Mouse (Mus musculus): ENCODE results near the gene March9. TPM values are rescaled to one million over a fixed set of nuclear protein-coding genes. Genes with fewer than 3 reads are reported as not detected.
A peak's percentile ranks its signal among the peaks of the same experiment; 100 is the strongest.

Gene March9
- polyA plus RNA-seq, 1 experiment from 2014 or later, result 1.5 TPM

GRCm38 (mm10) chr10:127030336-127031296, 29.4 kb downstream of the March9 start, which contains the start of gene Tsfm:
TSS of gene Tsfm (minus strand) at chr10:127030840.
- 6% methylated on average over 56 of the region's 56 CpGs for WGBS
- Histone ChIP-seq H3K4me3 (replicated peaks) (peak within 1 kb of the TSS; percentile 84), H3K27ac (peak within 1 kb of the TSS; percentile 67), H3K9ac (replicated peaks) (peak within 1 kb of the TSS; percentile 84), H3K36me3 (peaks cover 39% of the 10 kb centered on the region), H3K9me3 (no peaks in the 10 kb centered on the region), H3K27me3 (no peaks in the 10 kb centered on the region), H3K4me2 (peak within 1 kb of the TSS; percentile 85), H3K4me1 (replicated peaks) (peaks cover 8% of the 10 kb centered on the region; the same call in 1 of the 2 replicates)
- peak; percentile 75 for ATAC-seq (ENCODE audit: insufficient number of reproducible peaks, insufficient read depth, low FRiP score, low TSS enrichment, low read depth)

- H3K27ac ChIP-seq, result no peak overlapping the region
- H3K27me3 ChIP-seq, result no peaks in the 10 kb centered on the region
- no peaks in the 10 kb centered on the region for H3K9me3 ChIP-seq
- ATAC-seq (ENCODE audit: insufficient number of reproducible peaks, insufficient read depth, low FRiP score, low TSS enrichment, low read depth), result no peak
- WGBS, result 70% methylated on average over 16 of the region's 16 CpGs
- H3K36me3 ChIP-seq, result peaks cover 19% of the 10 kb centered on the region
- no peak overlapping the region for H3K9ac ChIP-seq (replicated peaks)
- peaks cover 8% of the 10 kb centered on the region for H3K4me1 ChIP-seq (replicated peaks)
- no peak overlapping the region for H3K4me3 ChIP-seq (replicated peaks)
- H3K4me2 ChIP-seq, result no peak overlapping the region
Measured at GRCm38 (mm10) chr10:127018422-127018821, 41.6 kb downstream of the March9 start.

GRCm38 (mm10) chr10:127017071-127017470, 42.9 kb downstream of the March9 start:
- Histone ChIP-seq H3K4me2 (0 out of 2 replicates have a peak overlapping the region, but pooled peaks have one; percentile 2), H3K27me3 (no peaks in the 10 kb centered on the region), H3K36me3 (peaks cover 7% of the 10 kb centered on the region; the same call in 1 of the 2 replicates), H3K4me1 (replicated peaks) (peaks cover 8% of the 10 kb centered on the region), H3K9me3 (no peaks in the 10 kb centered on the region), H3K27ac (peak overlapping the region; percentile 57; the same call in 1 of the 2 replicates), H3K4me3 (replicated peaks) (no peak overlapping the region), H3K9ac (replicated peaks) (no peak overlapping the region)
- no peak; the same call in 1 of the 2 replicates for ATAC-seq (ENCODE audit: insufficient number of reproducible peaks, insufficient read depth, low FRiP score, low TSS enrichment, low read depth)
- WGBS, result 17% methylated on average over 2 of the region's 2 CpGs

GRCm38 (mm10) chr10:127016488-127016887, 43.5 kb downstream of the March9 start:
- Histone ChIP-seq H3K4me2 (no peak overlapping the region), H3K9ac (replicated peaks) (no peak overlapping the region), H3K4me1 (replicated peaks) (peaks cover 8% of the 10 kb centered on the region), H3K27me3 (no peaks in the 10 kb centered on the region), H3K9me3 (no peaks in the 10 kb centered on the region), H3K27ac (peak overlapping the region; percentile 57; the same call in 1 of the 2 replicates), H3K36me3 (0 out of 2 replicates have a peak, but pooled peaks cover 1% of the 10 kb centered on the region), H3K4me3 (replicated peaks) (no peak overlapping the region)
- ATAC-seq (ENCODE audit: insufficient number of reproducible peaks, insufficient read depth, low FRiP score, low TSS enrichment, low read depth), result no peak; the same call in 1 of the 2 replicates
- 55% methylated on average over 5 of the region's 5 CpGs for WGBS

Other genes starting within 250 kb of the March9 start
- 22.9 TPM in 2 replicates for gene Atp23, start 158.8 kb downstream of the March9 start, polyA plus RNA-seq (2016; fragmentation: Nextera tagmentation; extraction: Ambion mirVana)
- gene Ctdsp2, start 81.5 kb downstream of the March9 start, polyA plus RNA-seq (2016; fragmentation: Nextera tagmentation; extraction: Ambion mirVana), result 74.6 and 89.2 TPM in 2 replicates
- 0.15 and 1.1 TPM in 2 replicates for gene Avil, start 59.5 kb downstream of the March9 start, polyA plus RNA-seq (2016; fragmentation: Nextera tagmentation; extraction: Ambion mirVana)
- gene Tsfm, start 29.3 kb downstream of the March9 start, polyA plus RNA-seq (2016; fragmentation: Nextera tagmentation; extraction: Ambion mirVana), result 85.2 and 99.1 TPM in 2 replicates
- 52.5 and 53.7 TPM in 2 replicates for gene Mettl1, start 18.8 kb downstream of the March9 start, polyA plus RNA-seq (2016; fragmentation: Nextera tagmentation; extraction: Ambion mirVana)
- gene Eef1akmt3, start 18.7 kb downstream of the March9 start, polyA plus RNA-seq (2016; fragmentation: Nextera tagmentation; extraction: Ambion mirVana), result 0.50 TPM in 2 replicates
- 0.16 TPM in 1 of 2 replicates, not detected in the other for gene Cyp27b1, start 11.9 kb downstream of the March9 start, polyA plus RNA-seq (2016; fragmentation: Nextera tagmentation; extraction: Ambion mirVana)
- 2,363 and 2,376 TPM in 2 replicates for gene Cdk4, start 3.4 kb upstream of the March9 start, polyA plus RNA-seq (2016; fragmentation: Nextera tagmentation; extraction: Ambion mirVana)
- gene Tspan31, start 10.1 kb upstream of the March9 start, polyA plus RNA-seq (2016; fragmentation: Nextera tagmentation; extraction: Ambion mirVana), result 171 and 172 TPM in 2 replicates
- gene Agap2, start 15.1 kb upstream of the March9 start, polyA plus RNA-seq (2016; fragmentation: Nextera tagmentation; extraction: Ambion mirVana), result 0.38 TPM in 1 of 2 replicates, not detected in the other
- gene Os9, start 60.9 kb upstream of the March9 start, polyA plus RNA-seq (2016; fragmentation: Nextera tagmentation; extraction: Ambion mirVana), result 58.7 and 65.5 TPM in 2 replicates
- 4.3 and 5.0 TPM in 2 replicates for gene B4galnt1, start 105.0 kb upstream of the March9 start, polyA plus RNA-seq (2016; fragmentation: Nextera tagmentation; extraction: Ambion mirVana)
- 3.4 and 3.5 TPM in 2 replicates for gene Slc26a10, start 120.5 kb upstream of the March9 start, polyA plus RNA-seq (2016; fragmentation: Nextera tagmentation; extraction: Ambion mirVana)
- gene Arhgef25, start 129.9 kb upstream of the March9 start, polyA plus RNA-seq (2016; fragmentation: Nextera tagmentation; extraction: Ambion mirVana), result 67.5 and 74.1 TPM in 2 replicates
- gene Dtx3, start 135.5 kb upstream of the March9 start, polyA plus RNA-seq (2016; fragmentation: Nextera tagmentation; extraction: Ambion mirVana), result 150 and 166 TPM in 2 replicates
- 27.3 and 28.0 TPM in 2 replicates for gene Pip4k2c, start 151.4 kb upstream of the March9 start, polyA plus RNA-seq (2016; fragmentation: Nextera tagmentation; extraction: Ambion mirVana)
- gene Kif5a, start 203.2 kb upstream of the March9 start, polyA plus RNA-seq (2016; fragmentation: Nextera tagmentation; extraction: Ambion mirVana), result 5.3 and 5.6 TPM in 2 replicates
- 174 and 183 TPM in 2 replicates for gene Dctn2, start 206.2 kb upstream of the March9 start, polyA plus RNA-seq (2016; fragmentation: Nextera tagmentation; extraction: Ambion mirVana)
- gene Mbd6, start 228.8 kb upstream of the March9 start, polyA plus RNA-seq (2016; fragmentation: Nextera tagmentation; extraction: Ambion mirVana), result 17.2 and 19.8 TPM in 2 replicates

Data from limb, embryonic 12.5 days (tissue).